ENCODE assay signal across 12 mouse cellular contexts in genomic region chr19:53708401-53708800, GRCm38 (mm10). TPM values are rescaled to one million over a fixed set of nuclear protein-coding genes. Genes with fewer than 3 reads are reported as not detected.
DNase-seq lines count a peak whose midpoint lies in the region; TF ChIP-seq lines count a peak whose summit lies in the region.
"Had no signal": no experiment of that assay in that cellular context is flagged by ENCODE, and none has a peak within 500 bp of the region (broad histone marks: within the 10 kb centered on the region; RNA-seq: fewer than 3 reads in every experiment).

No protein-coding gene starts in this region.

- H3K36me3 ChIP-seq in heart, embryonic 10.5 days = no peaks in the 10 kb centered on the region; the same call in 1 of the 2 replicates
- H3K36me3 ChIP-seq in limb, embryonic 10.5 days = no peaks in the 10 kb centered on the region
- H3K36me3 ChIP-seq: embryonic facial prominence, embryonic 10.5 days; limb, embryonic 15.5 days; lung, embryonic 15.5 days had no signal

- H3K27me3 ChIP-seq in heart, embryonic 10.5 days (ENCODE audit: insufficient read depth, poor library complexity, severe bottlenecking) = no peaks in the 10 kb centered on the region
- no peaks in the 10 kb centered on the region for H3K27me3 ChIP-seq in limb, embryonic 10.5 days (ENCODE audit: low read depth, poor library complexity, severe bottlenecking)
- H3K27me3 ChIP-seq: limb, embryonic 15.5 days; lung, embryonic 15.5 days had no signal

- 36% methylated on average over 11 of the region's 11 CpGs for WGBS in heart, embryonic 10.5 days
- WGBS in limb, embryonic 10.5 days = 88% methylated on average over 11 of the region's 11 CpGs

- peak overlapping the region; percentile 34 for H3K4me3 ChIP-seq in gastrocnemius, adult 2 months
- no peak overlapping the region for H3K4me3 ChIP-seq in heart, embryonic 10.5 days
- H3K4me3 ChIP-seq in limb, embryonic 10.5 days = no peak overlapping the region
- H3K4me3 ChIP-seq: embryonic facial prominence, embryonic 10.5 days; limb, embryonic 15.5 days; lung, embryonic 15.5 days had no signal

- H3K9me3 ChIP-seq in heart, embryonic 10.5 days = 0 out of 2 replicates have a peak, but pooled peaks cover 3% of the 10 kb centered on the region
- no peaks in the 10 kb centered on the region for H3K9me3 ChIP-seq in limb, embryonic 10.5 days (replicated peaks)
- H3K9me3 ChIP-seq: embryonic facial prominence, embryonic 10.5 days; limb, embryonic 15.5 days; lung, embryonic 15.5 days had no signal

- no peak for TF ChIP-seq CTCF in gastrocnemius, adult 2 months (IDR thresholded peaks at IDR 0.05)

- peaks cover 68% of the 10 kb centered on the region for H3K4me1 ChIP-seq in heart, embryonic 10.5 days
- peaks cover 32% of the 10 kb centered on the region for H3K4me1 ChIP-seq in limb, embryonic 10.5 days

- peak overlapping the region; percentile 38 for H3K27ac ChIP-seq in gastrocnemius, adult 2 months
- peak overlapping the region; percentile 77 for H3K27ac ChIP-seq in heart, embryonic 10.5 days
- H3K27ac ChIP-seq in limb, embryonic 10.5 days = no peak overlapping the region
- H3K27ac ChIP-seq: embryonic facial prominence, embryonic 10.5 days; limb, embryonic 15.5 days; lung, embryonic 15.5 days had no signal

- intact Hi-C loops in gastrocnemius, adult 2 months (cut with DNase I) = no loop called here

- no peak for DNase-seq in gastrocnemius, adult 2 months
- no peak for DNase-seq in gastrocnemius, postnatal 4 days (ENCODE audit: low spot score in 2 of 2)
- DNase-seq in MN1 (ENCODE audit: low spot score) = peak; percentile 46
- no peak for DNase-seq in heart, embryonic 10.5 days (ENCODE audit: low spot score)
- DNase-seq in heart, postnatal 4 days = peak; percentile 77
- DNase-seq in spleen, postnatal 14 days (ENCODE audit: low spot score in 2 of 2) = no peak
- no peak for DNase-seq in limb, embryonic 10.5 days (ENCODE audit: low spot score)
- no peak for DNase-seq in spleen, adult 18-20 months
- DNase-seq: adrenal gland, adult 2 months had no signal

RNA-seq across cellular contexts. Expression of gene Rbm20, which starts 31.3 kb away (rescaled TPM):
- 10 to 100 TPM; 72.6 to 73.2 TPM for total RNA-seq in gastrocnemius, adult 2 months (2021)
- total RNA-seq in gastrocnemius, postnatal 4 days (2021) = 10 to 100 TPM; 53.7 to 62.8 TPM
- polyA plus RNA-seq in heart, embryonic 10.5 days (2016; fragmentation: Nextera tagmentation; extraction: Ambion mirVana) = 18.3 and 34.7 TPM in 2 replicates
- total RNA-seq in heart, postnatal 4 days (2021) = 100 to 1,000 TPM; 265 to 287 TPM
- 0.73 and 1.9 TPM in 2 replicates for polyA plus RNA-seq in limb, embryonic 10.5 days (2016; fragmentation: Nextera tagmentation; extraction: Ambion mirVana)

Comparison
In these comparisons a context has a peak if more than half of its experiments do, and no peak if none do; other contexts are left out.
1. DNase-seq: peak in MN1 (single experiment) and heart, postnatal 4 days (single experiment); none in gastrocnemius, adult 2 months (single experiment), gastrocnemius, postnatal 4 days (0 of 2), heart, embryonic 10.5 days (single experiment), spleen, postnatal 14 days (0 of 2), limb, embryonic 10.5 days (single experiment) and spleen, adult 18-20 months (0 of 2).